Mouse (Mus musculus) lung, postnatal 10 days (tissue): ENCODE data around the gene Gal3st3.

Experiments
- DNase-seq: peaks from one replicate; pipeline ENCODE4 v3.0.0; 2021

Gene Gal3st3

DNA sequence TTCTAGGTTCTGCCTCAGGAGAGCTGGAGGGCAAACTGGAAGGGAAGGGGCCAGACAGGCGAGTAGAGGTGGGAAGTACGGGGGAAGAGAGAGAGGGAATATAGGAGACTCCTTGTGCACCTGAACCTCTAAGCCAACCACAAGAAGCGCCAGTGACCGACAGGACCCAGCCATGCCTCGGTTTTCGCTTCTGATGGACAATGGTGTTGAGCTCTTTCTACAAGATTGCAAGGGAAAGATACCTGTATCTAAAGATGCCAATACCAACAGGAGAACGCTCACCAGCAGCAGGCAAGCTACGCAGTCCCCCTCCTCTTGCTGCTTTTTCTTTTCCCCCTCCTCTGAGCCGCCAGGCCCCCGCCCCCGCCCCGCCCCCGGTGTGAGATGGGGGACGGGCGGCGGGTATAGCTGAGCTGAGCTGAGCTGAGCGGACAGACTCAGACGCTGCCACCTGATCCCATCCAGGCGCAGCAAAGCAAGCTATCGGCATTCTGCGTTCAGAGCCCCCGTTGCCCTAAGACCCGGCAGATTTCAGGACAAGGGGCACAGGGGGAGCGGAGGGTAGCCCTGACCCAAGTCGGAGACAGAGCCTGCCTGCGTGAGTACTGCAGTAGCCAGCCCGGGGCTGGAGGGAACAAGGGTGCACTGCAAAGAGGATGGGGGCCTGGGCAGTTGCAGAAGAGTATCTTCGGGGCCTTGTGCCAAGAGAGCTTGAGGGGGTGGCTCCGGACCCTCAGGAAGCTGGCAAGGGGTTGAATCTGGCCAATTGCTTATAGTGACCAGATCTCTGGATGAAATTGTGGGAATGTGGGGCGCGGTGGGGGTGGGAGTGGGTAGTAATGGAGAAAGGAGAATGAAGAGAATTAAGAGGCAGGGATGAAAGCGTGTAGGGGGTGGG, at the start of gene Gal3st3:
Gene Gal3st3, plus strand, starts transcription at position 429 of the 898 bp plus-strand sequence.
- DNase-seq: no peak

DNA sequence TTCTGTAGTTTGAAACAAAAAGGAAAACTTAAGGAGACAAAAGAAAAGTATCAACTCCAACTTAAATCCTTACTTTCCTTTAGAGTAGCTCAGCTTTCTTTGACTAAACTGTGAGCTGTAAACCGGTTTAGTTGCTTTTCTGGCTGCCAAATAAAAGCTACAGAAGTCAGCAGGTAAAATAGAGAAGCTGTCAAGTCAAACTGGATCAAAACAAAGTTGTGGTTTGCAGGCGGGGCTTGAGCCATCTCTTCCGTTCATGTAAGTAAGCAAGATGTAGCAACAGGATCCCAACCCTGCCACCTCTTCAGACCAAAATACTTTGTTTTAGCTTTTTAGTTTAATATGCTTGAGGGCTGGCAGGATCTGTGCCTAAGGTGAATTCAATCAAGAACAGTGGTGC, 41.0 kb upstream of the Gal3st3 start:
- peak; percentile 20 for DNase-seq

DNA sequence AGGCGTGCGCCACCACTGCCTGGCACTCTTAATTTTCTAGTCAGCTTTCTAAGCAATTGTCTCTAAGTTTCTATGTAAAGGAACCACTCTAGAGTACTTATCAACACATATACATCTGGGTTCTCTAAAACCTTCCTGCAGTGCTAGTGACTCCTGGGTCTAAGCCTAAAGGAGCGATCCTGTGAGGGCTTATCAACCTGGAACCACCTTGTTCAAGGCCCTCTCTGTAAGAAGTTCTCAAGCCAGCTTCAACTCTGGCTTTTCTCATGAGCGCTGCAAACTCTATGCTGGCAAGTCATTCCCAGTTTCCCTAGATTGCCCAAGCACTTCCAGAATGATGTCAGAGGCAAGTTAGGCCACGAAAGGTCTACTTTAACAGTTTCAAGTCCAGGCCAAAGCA, 31.1 kb upstream of the Gal3st3 start:
- no peak for DNase-seq

DNA sequence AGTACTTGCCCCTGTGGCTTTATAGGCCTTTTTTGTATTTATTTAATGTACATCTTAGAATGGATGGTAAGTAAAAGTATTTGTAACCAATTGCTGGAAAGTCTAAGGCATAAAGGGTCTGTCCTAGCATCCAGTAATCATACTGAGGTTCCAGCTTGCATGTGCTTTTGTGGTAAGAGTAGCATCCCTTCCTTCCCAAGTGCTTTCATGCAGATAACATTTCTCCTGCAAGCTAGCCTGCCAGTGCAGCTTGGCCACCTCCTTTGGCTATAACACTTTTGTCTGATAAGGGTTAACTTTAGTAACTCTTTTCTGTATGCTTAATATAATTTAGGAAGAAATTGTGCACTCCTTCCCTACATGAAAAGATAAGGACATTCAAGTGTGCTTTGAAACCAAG, 30.1 kb upstream of the Gal3st3 start:
- DNase-seq: no peak

DNA sequence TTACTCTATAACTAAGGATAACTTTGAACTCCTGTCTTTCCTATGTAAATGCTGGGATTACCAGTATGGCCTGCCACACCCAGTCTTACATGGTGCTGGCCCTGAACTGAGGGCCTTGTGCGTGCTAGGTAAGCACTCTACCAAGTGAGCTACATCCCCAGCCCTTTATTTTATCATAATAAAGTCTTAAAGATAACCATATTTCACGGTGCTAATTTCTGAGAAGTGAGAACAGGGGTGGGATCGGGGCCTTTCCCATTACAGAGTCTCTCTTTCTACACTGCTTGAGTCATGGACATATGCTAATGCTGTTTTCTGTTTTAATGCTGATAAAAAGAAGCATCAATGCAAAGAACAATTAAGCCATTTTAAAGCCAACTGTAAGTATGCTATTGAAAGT, 29.3 kb upstream of the Gal3st3 start:
- DNase-seq: no peak

DNA sequence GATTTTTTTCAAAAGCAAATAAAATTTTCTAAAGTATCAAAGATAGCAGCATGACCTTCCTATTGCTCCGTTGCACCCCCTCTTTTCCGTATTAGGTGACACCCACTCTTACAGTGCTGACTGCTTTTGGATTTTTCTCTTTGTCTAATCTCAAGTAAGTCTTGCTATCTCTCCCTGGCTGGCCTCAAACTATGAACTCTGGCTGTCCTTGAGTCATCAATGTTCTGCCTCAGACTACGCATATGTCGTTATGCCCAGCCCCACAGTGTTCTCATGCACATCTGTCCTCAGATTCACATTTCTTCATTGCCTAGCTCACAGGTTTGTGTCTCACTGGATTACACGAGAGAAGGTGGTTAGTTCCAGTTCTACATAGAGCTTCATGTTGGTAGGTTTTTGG, 28.7 kb upstream of the Gal3st3 start:
- DNase-seq: no peak

DNA sequence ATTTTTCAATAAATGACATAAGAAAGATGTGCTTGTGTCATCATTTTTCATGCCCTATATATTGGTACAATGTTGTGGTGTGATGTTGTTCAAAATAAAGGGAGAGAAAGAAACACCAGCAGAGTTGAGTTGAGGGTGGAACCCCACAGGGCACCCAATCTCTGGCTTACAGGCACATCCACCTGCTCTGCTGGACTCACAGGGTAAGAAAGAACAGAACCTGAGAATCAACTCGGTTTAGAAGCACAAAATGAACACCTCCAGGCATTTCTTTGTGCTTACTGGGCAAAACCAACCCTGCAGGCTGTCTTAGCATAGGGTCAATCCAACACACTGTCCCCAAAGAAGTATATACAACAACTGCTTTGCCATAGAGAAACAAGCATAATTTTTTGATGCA, 26.7 kb upstream of the Gal3st3 start:
- DNase-seq: no peak

DNA sequence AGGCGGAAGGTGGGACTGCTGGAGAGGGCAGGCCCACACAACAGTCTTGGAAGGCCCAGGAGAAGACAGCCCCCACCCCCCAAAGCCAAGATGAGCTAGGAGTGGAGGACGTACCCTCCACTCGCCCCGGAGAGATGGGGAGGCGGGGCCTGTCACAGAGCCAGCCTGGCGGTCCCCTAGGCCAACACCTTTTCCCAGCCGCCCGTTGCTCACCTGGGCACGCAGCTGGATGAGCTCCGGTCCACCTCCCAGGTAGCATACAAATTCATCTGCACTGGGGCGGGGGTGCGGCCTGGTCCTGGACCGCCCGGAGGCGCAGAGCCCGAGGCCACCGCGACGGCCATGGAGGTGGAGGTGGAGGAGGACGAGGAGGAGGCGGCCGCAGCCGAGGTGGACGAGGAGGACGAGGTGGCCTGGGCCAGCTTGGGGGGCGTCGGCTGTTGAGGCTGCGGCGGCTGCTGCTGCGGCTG, 25.8 kb upstream of the Gal3st3 start:
- peak; percentile 70 for DNase-seq

DNA sequence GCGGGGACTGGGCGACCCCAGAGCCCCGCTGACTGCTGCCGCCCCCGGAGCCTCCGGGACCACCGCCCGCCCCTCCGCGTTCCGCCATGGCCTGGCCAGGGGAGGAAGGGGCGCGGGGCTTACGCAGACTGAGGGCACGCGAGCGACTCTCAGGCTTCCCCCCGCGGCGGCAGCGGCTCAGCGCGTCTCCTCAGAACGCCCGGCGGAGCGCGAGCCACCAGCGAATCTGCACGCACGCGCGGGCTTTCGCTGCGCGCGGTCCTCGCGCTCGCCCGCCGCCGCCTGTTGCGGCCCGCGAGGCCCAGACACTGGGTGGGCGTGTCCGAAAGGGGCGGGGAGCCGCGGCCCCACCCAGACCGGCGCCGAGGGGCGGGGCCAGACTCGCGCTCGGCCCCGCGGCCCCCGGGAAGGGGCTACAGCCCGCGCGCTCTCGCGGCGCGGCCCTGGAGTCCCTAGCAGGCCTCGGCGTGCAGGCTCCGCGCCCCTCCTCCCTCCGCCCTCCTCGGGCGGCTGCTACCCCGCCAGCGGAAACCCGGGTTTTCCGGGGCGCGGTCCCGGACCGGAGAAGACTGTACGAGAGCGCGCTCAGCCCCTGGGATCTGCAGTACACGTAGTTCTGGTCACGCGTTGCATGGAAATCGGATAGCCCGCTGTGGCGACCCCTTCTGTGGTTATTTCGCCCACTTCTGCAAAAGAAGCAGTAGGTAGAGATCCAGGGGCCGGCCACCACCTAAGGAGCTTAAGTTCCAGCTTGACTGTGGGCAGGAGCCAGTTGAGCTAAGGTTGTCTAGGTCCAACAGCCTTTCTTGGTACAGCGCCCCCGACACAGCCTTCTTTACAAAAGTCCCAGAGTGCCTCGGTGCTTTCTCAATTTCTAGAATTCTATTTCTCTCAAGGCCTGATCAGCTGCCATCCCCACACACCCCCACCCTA, 25.1 kb upstream of the Gal3st3 start, which contains the start of gene Pacs1:
Gene Pacs1, minus strand, starts transcription at position 319 of the 933 bp plus-strand sequence.
- DNase-seq: peak; percentile 95

DNA sequence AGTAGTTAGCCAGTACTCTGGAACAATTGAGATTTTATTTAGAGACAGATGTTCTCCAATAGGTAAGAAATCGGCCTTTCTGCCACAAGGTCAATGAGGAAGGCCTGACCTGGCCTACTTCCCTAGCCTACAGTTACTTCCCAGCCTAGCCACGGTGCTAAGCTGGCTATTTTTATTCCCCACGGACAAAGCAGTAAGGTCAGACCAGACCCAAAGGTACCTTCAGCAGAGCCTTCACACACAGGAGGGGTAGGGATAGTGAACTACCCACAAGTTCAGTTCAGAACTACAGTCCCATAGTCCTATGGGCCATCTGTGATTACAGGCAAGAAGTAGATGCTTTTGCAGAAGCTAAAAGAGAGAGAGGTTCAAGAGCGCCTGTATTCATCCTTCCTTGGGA, 24.2 kb upstream of the Gal3st3 start:
- DNase-seq: no peak

DNA sequence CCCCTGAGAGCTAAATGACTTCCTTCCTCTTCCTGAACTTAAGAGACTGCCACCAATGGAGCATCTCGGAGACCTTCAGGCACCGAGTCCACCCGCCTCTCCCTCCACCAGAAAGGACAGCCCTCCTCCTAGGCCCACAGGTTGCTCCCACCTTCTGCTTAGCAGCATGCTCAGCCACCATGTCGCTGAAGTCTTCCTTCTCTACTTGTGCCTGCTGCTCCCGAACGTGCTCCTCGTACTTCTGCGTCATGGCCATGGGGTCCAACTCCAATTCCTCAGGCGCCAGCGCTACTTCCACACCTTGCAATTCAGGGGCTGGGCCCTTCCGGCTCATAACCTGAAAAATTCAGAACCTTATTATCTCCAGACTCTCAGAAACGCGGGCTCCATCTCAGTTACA, 23.5 kb upstream of the Gal3st3 start:
- no peak for DNase-seq

DNA sequence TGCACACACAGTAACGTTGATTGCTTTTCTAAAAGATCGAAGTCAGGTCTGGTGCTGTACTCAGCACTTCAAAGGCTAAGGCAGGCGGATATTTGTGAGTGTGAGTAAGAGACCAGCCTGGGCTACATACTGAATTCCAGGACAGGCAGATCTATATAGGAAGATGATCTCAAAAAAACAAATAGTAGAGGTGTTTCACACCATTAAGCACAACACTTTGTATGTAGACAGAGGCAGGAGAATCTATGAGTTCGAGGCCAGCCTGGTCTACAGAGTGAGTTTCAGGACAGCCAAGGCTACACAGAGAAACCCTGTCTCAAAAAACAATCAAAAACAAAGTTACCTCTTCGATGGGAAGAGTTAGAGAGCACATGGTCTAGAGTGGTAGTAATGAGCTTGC, 22.4 kb upstream of the Gal3st3 start:
- DNase-seq: no peak

DNA sequence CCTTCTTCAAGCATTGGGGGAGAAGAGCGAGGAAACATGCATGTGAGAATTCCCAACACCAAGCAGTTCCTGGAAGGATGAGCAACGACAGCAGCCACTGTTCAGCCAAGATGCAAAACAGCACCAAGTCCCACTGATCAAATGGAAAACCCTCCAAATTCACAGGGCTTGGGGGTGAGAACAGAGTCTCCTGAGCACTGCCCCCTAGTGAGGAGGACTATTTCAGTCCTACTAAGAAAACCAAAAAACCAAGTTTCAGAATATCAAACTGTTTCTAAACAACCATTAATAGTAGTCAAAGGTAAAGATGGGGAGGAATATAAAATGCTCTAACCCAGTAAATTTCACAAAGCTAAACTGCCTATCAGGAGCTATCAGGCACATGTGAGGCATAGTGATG, 21.6 kb upstream of the Gal3st3 start:
- DNase-seq: no peak

DNA sequence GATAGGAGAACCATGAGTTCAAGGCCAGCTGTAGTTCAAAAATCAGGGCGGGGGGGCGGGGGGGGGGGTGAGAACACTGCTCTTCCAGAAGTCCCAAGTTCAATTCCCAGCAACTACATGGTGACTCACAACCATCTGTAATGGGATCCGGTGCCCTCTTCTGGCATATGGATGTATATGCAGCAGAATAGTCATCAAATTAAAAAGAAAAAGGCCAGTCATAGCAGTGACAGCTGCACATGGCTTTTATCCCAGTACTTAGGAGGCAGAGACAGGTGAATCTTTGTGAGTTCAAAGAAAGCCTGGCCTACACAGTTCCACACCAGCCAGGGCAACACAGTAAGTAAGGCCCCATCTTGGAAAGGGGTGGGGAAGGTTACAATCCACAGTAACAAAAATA, 21.0 kb upstream of the Gal3st3 start:
- peak; percentile 19 for DNase-seq

DNA sequence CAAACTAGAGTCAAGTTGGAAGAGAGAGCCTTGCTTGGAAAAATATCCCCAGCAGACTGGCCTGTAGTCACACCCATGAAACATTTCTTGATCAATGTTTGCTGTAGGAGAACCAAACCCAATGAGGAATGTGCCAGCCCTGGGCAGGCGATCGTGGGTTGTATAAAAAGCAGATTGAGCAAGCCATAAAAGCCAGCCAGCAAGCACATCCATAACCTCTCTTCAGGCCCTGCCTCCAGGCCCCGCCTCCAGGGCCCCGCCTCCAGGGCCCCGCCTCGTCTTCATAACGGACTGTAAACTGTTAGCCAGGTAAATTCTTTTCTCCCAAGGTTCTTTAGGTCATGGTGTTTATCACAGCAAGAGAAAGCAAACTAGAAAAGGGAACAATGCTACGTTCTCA, 19.8 kb upstream of the Gal3st3 start:
- DNase-seq: peak; percentile 52

DNA sequence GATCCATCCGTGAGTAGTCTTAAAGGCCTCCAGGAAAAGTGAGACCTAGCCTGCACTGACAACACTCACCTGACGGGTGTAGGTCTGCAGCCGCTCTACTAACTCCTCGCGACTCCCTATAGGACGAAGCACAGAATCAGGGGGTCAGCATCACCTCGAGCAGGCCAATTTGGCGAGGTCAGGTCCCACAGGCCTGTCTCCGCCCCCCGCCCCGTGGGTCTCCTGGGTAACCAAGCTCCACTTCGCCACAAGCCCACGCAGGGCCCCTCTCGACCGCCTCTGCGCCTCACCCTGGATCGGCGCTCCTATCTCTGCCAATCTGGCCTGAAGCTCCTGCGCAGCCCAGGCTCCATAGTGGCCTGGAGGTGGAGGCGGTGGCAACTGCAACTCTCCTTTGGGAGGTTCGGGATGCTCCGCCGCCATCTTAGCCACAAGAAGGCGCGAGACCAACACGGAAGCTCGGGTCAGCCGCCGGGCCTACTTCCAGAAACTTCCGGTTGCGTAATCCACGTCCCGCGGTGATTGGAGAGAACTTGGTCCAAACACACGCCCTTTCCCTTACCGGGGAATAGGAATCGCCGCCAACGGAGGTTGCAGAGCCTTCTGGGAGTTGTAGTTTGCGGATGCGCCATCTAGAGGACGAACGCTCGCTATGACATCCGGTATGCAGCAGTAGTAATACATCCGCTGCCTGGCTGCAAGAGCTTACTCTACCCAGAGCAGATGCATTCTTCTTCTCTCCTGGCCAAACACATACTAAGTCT, 3.0 kb upstream of the Gal3st3 start, which contains the start of gene Sf3b2:
Gene Sf3b2, minus strand, starts transcription at position 484 of the 764 bp plus-strand sequence.
- peak; percentile 100 for DNase-seq

DNA sequence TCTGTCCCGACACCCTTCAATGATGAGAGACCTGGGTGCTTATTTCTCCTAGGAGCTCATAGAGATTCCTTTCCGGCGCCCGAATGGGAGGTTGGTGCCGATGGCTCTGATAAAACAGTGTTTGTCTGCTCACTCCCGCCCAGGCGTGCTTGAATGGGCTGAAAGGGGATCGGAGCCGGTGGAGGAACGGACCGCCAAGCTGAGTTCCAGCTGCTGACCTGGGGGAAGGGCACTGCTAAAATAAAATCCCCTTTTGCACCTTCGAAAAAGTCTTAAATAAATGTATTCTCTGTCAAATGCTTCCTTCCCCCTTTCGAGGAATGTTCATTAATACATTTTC, 2.4 kb upstream of the Gal3st3 start:
- DNase-seq: no peak

DNA sequence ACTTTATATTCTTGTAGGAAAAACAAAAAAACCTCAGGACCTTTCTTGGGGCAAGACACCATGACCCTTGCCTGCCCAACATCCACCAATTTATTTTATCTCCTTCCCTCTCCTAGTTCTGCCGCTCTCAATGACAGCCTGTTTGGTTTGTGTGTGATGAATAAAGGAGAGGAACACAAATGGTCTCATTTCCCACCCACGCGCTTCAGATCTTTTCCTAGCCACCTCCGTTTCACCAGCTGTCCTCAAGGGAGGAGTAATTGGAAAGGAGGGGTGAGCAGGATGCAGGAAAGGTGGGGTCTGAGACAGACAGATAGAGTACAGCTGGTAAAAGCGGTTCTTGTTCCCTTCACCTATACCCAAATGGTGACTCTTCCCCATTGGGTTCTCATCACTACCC, 1.5 kb upstream of the Gal3st3 start:
- DNase-seq: no peak

DNA sequence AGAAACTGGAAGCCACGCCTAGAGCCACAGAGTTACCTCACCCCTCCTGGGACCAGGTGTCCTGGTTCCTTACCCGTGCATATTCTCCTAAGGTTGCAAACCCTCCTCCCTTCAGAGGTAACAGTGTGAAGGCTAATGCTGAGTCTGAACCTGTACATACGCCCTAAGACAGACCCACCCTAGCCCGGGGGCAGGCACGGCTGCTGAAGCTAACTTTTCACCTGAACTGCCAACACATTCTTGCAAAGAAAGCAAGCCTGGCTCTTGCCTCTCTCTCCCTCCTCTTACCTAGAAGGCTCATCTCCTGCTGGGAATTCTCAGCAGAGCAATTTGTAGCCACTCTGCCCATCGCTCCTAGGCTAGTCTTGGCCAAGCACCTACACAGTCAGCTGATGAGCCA, 2.5 kb downstream of the Gal3st3 start:
- no peak for DNase-seq

DNA sequence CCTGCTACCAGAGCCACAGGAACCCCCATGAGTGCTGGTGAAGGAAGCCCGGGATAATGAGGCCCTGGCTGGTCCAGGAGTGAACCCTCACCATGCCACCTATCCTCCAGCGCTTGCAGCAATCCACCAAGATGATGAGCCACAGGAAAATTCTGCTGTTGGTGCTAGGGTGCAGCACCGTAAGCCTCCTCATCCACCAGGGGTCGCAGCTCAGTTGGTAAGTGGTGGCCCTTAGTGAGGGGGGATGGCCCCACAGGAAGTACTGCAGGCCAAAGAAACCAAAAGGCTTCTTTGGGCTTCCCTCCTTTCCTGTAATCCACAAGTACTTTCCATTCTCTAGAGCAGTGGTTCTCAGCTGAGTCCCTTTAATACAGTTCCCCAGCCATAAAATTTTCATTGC, 4.3 kb downstream of the Gal3st3 start:
- peak; percentile 75 for DNase-seq

DNA sequence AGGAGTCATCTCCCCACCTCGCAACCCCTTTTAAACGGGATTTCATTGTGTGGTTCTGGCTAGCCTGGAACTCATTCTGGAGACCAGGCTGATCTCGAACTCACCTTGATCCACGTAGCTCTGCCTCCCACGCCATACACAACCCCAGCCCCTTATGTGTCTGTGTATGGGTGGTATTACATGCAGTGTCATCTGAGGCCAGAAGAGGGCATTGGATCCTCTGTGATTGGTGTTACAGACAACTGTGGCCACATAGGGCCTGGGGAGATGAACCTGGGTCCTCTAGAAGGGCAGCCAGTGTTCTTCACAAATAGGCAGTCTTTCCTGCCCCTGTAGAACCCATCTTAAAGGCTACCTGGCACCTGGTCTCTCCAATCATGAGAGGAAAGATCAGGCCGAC, 8.1 kb downstream of the Gal3st3 start:
- no peak for DNase-seq

DNA sequence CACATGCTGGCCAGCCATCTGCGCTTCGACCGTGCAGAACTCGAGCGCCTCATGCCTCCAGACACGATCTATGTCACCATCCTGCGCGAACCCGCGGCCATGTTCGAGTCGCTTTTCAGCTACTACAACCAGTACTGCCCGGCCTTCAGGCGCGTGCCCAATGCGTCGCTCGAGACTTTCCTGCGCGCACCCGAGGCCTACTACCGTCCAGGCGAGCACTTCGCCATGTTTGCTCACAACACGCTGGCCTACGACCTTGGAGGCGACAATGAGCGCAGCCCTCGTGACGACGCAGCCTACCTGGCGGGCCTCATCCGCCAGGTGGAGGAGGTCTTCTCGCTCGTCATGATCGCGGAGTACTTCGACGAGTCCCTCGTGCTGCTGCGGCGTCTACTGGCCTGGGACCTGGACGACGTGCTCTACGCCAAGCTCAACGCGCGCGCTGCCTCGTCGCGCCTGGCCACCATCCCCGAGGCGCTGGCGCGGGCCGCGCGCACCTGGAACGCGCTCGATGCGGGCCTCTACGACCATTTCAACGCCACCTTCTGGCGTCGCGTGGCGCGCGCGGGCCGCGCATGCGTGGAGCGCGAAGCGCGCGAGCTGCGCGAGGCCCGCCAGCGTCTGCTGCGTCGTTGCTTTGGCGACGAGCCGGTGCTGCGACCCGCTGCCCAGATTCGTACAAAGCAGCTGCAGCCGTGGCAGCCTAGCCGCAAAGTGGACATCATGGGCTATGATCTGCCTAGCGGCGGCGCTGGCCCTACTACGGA, 9.0 kb downstream of the Gal3st3 start:
- DNase-seq: peak; percentile 21
